Mouse (Mus musculus): Measurements from ENCODE around the gene Mreg.
"Not testable (repeated sequence)": the region's sequence is repeated elsewhere in the genome, so short reads cannot be mapped to it uniquely, and the experiment has no call there.

Gene Mreg

DNA sequence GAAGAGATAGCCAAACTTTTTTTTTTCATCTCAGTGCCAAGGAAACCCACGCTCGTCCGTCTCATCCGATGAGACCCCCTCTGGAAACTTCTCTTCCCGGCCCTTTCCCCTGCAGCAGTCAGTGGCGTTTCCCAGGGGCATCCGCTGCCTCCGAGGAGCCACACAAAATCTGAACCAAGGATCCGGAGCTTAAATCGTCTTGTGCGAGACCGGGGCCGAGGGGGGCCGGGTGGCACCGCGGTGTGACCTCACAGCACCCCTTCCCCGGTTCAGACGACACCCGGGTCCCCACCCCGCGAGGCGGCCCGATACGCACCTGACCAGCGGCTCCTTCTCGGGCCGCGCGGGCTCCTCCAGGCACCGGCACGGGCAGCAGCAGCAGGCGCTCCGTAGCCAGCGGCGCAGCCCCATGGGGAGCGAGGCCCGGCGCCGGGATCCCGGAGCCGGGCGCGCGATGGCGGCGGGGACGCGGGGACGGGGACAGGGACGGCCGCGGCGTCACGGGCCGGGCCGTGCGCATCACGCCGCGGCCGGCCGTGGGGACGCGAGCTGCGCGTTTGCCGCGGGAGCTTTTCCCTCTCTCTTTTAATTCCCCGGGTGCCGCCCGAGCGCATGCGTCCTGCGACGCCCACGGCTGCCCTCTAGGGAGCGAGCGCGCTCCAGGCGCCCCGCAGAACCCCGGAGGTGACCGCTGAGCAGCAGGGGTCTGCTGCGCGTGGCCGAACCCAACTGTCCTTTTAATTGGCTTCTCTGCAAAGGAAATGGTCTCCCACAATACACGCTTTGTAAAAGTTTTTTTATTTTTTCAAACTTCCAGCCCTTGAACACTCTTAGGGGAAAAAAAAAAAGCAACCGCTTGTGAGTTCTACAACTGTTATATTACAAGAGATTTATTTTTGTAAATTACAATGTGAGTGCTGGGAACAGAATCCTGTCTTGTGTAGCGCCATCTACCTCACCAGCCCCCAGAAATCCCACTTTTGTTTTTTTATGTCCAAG, at the start of gene Mreg:
Gene Mreg, minus strand, starts transcription at position 607 of the 999 bp plus-strand sequence.
- no peak for DNase-seq

DNA sequence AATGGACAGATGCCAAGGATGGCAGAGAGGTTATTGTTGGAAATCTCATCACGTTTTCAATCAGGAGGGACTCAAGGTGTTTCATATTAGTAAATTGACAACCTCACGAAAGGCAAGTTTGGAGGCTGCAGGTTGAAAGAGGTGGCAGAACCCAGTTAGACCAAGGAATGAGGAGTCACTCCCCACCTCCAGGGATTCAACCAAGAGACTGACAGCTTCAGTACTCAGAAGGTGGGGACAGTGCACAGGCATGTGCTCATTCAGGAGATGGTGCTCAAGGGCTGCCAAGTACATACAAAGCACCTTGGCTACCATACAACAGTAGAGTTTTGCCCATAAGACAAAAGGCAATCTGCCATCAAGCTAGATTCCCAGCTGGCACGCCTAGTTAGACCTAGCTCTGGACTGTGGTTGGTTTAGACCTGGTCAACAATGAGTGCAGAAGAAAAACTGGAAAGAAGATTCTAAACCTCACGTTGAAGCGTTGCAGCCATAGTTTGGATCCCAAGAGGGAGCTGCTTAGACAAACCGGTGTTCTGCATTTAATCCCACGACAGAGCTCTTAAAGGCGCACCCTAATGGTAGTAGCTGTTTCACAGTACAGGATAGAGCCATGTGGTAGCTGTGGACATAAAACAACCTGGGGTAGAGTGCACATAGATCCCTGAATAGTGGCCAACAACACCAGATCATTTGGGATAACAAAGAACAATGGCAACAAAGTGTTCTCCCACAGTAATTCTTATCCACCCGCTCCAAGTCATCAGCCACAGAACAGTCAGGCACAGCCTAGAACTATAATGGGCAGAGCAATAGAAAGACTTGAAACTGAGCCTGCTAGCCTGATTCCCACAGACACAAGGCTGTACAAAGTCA, 44.5 kb upstream of the Mreg start:
- no peak for DNase-seq

DNA sequence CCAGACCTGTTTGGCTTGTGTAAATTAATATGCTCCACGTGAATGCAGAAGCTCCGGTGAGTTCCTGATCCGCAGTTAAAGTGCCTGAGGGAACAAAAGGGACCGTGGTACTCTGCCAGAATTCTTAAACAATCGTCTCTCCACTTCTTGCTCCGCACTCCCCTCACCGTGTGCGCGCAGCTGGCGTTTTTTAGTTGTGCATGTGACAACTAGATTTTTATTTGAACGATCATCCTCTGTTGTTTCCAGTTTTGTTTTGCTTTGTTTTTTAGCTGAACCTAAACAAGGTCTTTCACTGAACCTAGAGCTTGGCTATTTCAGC, 43.7 kb upstream of the Mreg start:
- no peak for DNase-seq

DNA sequence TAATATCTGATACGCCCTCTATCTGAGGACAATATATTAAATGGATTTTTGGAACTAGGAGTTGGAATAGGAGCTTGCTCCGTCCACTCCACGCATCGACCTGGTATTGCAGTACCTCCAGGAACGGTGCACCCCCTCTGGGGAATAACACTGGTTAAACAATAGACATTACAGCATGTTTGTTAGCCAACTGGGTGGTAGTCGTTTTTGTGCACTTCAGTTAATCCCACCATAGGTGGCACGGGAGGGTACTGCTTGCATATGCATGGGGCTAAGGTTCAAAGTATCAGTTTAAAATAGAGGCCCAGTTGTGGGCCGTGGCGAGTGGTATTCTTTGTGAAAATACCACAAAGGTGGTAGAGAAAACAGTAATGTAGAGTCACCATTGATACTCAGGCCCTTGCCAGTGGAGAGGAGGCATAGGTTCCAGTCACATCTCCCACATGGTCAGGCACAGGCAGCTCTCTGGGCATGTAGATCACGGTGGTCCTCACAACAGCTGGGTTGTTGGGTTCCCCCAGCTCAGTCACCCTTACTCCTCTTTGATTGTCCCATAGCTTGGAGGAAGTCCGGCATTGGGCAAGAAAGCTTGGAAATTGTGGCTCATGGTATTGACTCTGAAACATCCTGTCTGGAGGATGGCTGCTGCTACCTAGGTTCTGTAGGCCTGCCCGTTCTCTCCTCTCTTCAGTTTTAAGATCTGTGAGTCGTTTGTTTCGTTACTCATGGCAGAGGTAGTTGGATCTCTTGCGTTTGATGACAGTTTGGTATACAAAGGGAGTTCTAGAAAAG, 43.2 kb upstream of the Mreg start:
- DNase-seq, result peak in 1 of 2 experiments; percentile 48

DNA sequence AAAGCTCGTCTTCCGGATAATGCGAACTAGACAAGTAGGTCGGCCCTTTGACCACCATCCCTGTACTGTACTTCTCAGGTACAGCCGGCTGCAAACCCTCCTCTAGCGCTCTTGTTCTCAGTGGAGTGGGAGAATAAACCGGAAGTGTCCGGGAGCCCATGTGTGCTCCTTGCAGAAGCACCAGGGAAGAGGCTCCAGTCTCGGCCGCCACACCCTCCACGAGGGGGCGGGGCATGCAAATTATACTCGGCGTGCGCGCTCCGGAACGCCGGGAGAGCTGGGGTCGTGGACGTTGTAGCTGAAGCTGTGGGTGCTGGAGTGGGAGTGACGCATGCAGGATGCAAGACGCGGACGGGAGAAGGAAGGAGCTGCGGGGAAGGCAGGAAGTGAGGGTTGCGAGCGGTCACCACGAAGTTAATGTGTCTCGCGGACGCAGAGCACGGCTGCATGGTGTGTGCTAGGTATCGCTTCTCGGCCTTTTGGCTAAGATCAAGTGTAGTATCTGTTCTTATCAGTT, 42.5 kb upstream of the Mreg start:
- peak; percentile 71 to 79 for DNase-seq

DNA sequence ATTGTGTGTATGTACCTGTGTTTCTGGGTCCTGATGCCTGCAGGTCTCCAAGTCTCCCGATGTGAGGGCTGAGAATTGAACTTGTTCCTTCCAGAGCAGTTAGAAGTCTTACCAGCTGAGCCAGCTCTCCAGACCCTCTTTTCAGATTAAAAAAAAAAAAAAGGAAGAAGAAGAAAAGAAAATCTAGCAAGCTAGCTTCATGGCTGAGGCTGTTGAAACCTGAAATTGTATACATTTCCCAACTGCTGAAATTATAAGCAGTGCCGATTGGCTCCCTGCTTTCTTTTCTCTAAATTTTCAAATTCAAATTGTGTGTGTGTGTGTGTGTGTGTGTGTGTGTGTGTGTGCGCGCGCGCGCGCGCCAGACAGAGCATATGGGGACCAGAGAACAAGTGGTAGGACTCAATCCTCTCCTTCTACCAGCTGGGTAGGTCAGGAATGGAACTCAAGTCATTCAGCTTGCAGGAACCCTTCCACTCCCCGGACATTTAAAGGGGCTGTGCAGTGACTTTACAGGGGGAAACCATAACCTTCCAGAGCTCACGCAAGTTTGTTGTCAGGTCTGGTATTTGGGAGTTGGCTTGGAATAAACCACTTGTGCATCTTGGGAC, 41.9 kb upstream of the Mreg start:
- no peak for DNase-seq

DNA sequence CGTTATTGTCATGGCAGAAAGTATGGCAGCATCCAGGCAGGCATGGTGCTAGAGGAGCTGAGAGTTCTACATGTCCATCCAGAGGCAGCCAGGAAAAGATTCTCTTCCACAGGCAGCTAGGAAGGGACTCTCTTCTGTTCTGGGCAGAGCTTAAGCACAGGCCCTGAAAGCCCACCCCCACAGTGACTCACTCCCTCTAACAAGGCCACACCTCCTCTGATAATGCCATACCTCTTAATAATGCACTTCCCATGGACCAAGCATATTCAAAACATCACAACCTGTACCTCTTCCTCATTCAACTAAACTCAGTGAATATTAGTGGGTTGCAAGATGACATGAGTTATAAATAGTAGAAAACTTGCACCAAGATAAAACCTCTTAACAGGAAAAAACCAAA, 39.7 kb upstream of the Mreg start:
- DNase-seq, result no peak

DNA sequence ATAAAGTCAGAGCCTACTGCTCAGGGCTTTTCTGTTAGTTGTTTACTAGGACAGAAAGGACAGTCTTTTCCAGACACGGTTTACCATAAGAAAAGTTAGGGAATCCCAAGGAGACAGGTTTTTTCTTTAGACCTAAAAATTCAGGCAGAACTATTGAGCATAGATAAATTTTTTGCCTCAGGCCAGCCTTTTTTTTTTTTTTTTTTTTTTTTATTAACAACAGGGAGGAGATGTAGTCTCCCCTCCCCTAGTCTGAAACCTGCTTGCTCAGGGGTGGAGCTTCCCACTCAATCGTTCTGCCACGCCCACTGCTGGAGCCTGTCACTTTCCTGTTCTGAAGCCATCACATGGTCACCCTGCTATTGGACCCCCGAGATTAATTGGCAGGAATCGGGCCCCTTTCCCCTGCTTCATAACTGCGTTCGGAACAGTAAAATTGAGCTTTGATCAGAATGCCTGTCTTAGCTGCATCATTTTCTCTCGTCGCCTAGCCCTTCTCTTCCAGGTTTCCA, 36.2 kb upstream of the Mreg start:
- DNase-seq, result not testable (repeated sequence)

DNA sequence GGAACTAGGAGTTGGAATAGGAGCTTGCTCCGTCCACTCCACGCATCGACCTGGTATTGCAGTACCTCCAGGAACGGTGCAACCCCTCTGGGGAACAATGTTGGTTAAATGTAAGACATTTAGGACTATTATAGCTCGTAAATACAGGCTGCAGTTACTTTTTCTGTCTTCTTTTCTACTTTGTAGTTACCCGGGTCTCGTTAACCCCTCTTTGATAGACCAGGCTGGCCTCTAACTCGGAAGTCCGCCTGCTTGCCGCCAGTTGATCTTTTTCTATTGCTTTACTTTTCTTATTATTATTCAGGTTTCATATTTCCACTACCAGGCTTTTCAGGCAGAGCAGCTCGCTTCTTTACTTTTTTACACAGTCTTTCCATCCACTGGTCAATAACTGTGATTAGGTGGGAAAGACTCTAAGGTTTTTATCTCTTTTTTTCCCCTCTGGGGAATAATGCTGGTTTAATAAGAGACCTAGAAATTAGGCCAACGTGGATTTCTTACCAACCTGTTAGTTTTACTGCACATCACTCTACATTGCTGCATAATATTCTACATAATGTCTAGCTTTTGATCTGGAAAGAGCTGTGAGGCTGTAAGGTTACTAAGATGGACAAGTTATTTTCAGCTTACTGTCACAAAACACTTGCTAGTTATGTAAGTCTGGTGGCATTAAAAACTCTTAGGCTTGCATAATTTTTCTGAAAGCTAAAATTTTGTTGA, 32.4 kb upstream of the Mreg start:
- DNase-seq, result no peak

DNA sequence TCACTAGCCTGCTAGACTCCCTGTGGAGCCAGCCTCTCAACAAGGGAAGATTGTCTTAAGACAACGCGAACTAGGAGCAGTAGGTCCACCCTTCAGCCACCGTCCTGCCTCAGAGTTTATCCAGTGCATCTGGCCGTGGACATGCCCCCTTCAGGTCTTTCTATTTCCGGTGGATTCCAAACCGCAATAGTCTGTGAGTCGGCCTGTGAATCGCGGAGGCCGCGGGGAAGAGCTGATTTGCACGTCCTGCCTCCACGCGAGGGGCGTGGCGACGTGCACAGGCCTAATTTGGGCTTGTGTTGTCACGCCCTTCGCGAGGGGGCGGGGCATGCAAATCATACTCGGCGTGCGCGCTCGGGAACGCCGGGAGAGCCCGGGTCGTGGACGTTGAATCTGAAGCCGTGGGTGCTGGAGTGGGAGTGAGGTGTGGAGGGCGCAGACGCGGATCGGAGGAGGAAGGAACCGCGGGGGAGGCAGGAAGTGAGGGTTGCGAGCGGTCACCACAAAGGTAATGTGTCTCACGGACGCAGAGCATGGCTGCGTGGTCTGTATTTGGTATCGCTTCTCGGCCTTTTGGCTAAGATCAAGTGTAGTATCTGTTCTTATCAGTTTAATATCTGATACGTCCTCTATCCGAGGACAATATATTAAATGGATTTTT, 31.7 kb upstream of the Mreg start:
- peak; percentile 84 to 92 for DNase-seq

DNA sequence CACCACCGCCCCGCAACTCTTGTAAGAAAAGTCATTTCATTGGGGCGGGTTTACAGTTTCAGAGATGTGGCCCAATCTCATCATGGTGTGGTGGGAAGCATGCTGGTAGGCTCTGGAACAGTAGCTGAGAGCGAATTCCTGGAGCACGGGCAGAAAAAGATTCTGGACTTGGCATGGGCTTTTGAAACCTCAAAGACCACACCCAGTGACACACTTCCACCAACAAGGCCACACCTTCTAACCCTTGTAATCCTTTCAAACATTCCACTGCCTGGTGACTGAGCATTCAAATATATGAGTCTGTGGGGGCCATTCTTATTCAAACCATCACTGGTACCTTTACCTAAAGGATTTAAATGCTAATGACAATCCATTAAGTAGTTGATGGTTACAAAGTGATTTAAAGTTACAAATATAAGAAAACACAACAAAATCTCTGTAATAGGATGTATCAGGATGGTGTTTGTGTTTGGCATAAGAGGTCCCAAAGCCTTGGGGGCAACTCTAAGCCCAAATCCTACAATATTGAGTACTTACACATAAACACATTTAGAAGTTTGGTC, 30.6 kb upstream of the Mreg start:
- no peak for DNase-seq

DNA sequence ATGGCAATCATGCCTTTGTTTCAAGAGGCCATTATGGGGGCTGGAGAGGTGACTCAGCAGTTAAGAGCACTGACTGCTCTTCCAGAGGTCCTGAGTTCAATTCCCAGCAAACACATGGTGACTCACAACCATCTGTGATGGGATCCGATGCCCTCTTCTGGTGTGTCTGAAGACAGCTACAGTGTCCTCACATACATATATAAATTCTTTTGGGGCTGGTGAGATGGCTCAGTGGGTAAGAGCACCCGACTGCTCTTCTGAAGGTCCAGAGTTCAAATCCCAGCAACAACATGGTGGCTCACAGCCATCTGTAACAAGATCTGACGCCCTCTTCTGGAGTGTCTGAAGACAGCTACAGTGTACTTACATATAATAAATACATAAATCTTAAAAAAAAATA, 27.0 kb upstream of the Mreg start:
- not testable (repeated sequence) for DNase-seq

DNA sequence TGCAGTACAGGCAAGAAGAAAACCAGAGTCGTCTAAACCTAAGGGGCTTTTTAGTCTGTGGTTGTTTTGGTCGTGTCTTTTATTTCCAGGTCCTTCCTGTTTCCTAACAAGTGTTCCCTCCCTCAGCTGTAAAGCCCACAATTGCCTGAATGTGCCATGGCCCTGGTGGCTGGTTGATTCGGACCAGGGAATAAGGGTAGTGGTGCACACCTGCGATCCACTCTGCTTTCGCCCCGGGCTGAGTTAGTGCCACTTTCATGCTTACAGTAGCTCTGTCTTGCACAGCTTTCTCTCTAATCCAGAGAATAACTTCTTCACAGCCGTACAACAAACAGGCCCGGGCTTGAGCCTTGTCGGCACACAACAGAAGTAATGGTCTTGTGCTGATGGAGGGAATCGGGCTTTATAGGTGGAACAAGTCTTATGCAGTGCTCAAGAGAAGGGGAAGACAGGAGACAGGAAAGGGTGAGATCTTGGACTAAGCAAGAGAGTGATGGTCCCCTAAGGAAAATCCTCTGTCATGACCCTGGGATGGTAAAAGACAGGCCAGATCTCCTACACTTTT, 26.0 kb upstream of the Mreg start:
- DNase-seq, result no peak

DNA sequence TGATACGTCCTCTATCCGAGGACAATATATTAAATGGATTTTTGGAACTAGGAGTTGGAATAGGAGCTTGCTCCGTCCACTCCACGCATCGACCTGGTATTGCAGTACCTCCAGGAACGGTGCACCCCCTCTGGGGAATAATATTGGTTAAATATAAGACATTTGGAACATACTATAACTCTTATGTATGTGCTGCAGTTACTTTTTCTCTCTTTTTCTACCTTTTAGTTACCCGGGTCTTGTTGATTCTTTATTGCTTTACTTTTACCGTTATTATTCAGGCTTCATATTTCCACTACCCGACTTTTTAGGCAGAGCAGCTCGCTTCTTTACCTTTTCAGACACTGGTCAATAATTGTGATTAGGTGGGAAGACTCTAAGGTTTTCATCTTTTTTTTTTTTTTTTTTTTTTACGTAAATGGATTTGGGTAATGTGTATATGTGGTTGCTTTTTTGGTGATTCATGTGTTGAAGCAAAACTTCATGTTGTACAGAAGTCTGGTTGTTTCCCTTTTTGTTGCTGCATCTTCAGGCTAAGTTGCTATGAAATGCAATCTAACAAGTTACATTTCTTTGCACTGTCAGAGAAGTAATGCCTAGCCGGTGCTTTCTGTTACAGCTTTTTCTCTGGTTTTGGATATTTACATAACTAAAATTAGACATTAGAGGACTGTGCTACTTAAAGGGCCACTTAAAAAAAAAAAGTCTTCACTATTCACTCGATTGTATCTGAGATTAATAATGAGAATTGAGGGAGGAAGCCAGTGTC, 25.1 kb upstream of the Mreg start:
- no peak for DNase-seq

DNA sequence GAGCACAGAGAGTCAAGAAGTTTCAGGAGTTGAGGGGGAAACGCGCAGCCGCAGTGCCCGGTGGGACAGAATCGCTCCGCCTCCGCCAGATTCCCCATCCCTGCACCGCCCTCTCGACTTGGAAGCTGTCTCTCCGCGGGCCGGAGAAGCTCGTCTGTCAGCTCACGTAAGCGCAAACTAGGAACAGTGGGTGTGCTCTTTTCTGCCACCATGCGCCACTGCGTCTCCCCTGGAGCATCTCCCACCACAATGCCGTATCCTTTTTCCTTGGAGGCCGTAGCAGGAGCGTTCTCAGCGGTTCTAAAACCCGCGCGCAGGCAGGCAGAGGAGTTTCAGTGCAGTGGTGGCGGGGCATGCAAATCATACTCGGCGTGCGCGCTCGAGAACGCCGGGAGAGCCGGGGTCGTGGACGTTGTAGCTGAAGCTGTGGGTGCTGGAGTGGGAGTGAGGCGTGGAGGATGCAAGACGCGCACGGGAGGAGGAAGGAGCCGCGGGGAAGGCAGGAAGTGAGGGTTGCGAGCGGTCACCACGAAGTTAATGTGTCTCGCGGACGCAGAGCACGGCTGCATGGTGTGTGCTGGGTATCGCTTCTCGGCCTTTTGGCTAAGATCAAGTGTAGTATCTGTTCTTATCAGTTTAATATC, 24.4 kb upstream of the Mreg start:
- DNase-seq, result peak; percentile 39 to 44

DNA sequence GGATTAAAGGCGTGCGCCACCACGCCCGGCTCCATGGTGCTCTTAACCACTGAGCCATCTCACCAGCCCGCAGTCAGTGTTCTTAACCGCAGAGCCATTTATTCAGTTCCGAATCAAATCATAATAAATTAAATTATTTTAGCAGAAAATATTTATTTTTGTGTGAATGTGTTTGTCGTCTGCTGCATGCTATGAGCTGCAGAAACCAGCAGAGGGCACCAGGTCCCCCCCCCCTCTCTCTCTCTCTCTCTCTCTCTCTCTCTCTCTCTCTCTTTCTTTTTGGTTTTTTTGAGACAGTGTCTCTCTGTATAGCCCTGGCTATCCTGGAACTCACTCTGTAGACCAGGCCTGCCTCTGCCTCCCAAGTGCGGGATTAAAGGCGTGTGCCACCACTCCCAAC, 20.5 kb upstream of the Mreg start:
- not testable (repeated sequence) for DNase-seq

DNA sequence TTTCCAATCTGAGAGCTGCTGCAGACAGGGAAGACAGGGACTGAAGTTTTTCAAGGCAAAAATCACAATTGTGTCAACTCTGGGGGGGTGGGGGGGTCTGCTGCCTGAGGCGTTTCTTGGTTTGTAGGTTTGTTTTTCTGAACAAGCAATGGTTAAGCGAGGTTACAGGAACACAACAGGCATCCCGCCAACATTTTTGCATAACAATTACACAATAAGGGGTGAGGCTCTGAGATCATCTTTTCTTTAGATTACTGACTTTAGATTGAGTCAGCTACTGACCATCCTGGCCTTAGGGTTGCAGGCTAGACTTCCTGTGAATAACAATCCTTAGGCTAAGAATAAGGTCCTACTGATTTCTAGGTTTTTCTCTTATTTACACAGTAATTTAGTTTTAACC, 16.9 kb upstream of the Mreg start:
- no peak for DNase-seq

DNA sequence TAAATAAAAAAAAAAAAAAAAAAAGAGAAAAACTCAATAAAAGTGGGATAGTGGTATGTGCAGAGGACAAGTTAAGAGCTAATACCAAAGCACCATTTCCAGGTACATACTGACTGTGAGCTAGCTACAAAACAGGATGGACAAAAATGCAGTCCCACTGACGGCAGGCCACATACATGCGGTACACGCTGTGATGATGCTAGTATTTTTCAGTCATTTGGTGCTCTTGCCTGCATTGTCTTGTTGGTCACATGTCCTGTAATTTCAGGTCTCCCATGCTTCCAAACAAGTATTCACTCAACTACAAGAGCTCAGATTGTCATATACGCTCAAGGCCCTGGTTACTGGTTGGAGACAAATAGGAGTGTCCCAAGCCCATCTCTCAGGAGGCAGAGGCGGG, 15.4 kb upstream of the Mreg start:
- no peak for DNase-seq
